Mouse (Mus musculus) forebrain, embryonic 13.5 days (tissue): ENCODE results near the gene Klf1. TPM values are rescaled to one million over a fixed set of nuclear protein-coding genes. Genes with fewer than 3 reads are reported as not detected.

Source experiments
- ATAC-seq: fragments of 200-750 bp; cut with Nextera tagmentation; 2 replicates; pipeline ENCODE4 v1.8.0; 2017
- H3K27ac ChIP-seq: fragments of 300-500 bp; sonication (generic); 2 replicates; pipeline ENCODE4 v1.5.1; 2015; ENCODE audit warnings: inconsistent platforms, mild to moderate bottlenecking, moderate library complexity
- H3K27me3 ChIP-seq: fragments of 300-500 bp; sonication (generic); 2 replicates; pipeline ENCODE4 v1.6.1; 2015; ENCODE audit warnings: mild to moderate bottlenecking, inconsistent platforms
- H3K36me3 ChIP-seq: fragments of 300-500 bp; sonication (generic); 2 replicates; pipeline ENCODE4 v1.6.1; 2015; ENCODE audit warnings: mild to moderate bottlenecking, inconsistent platforms; ENCODE audit not compliant: poor library complexity, severe bottlenecking
- H3K4me1 ChIP-seq: fragments of 300-500 bp; sonication (generic); 2 replicates; pipeline ENCODE4 v1.6.1; 2015; ENCODE audit warnings: inconsistent platforms
- H3K4me2 ChIP-seq: fragments of 300-500 bp; sonication (generic); 2 replicates; pipeline ENCODE4 v1.6.1; 2015; ENCODE audit warnings: inconsistent platforms, mild to moderate bottlenecking, moderate library complexity
- H3K4me3 ChIP-seq: fragments of 300-500 bp; sonication (generic); 2 replicates; pipeline ENCODE4 v1.5.1; 2015; ENCODE audit warnings: mild to moderate bottlenecking, inconsistent platforms
- H3K9ac ChIP-seq: fragments of 300-500 bp; sonication (generic); 2 replicates; pipeline ENCODE4 v1.6.1; 2015; ENCODE audit warnings: mild to moderate bottlenecking, inconsistent platforms
- H3K9me3 ChIP-seq: fragments of 300-500 bp; sonication (generic); replicated peaks from 2 replicates; pipeline ENCODE4 v1.6.1; 2016; ENCODE audit warnings: inconsistent platforms
- WGBS: fragments of 180-500 bp; shearing (Covaris S2); methylation state at CpG from one replicate; pipeline ENCODE4 v1.1.7; 2015; 5-methylcytosine and 5-hydroxymethylcytosine counted together
- polyA plus RNA-seq: library from polyadenylated mRNA; unstranded; fragments of >200 nt; fragmentation: Nextera tagmentation; extraction: Ambion mirVana; gene quantifications from 2 replicates; pipeline ENCODE4 v1.2.1, GENCODE M21; 2015

Klf1 gene
- polyA plus RNA-seq, 1 experiment from 2014 or later, result 0.74 TPM

GRCm38 (mm10) chr8:84921596-84921995 lies 19.9 kb downstream of the Klf1 start:
- Histone ChIP-seq H3K9me3 (no peaks in the 10 kb centered on the region), H3K4me1 (no peaks in the 10 kb centered on the region), H3K4me2 (no peak overlapping the region), H3K36me3 (peaks cover 88% of the 10 kb centered on the region), H3K4me3 (no peak overlapping the region), H3K9ac (no peak overlapping the region), H3K27ac (no peak overlapping the region), H3K27me3 (0 out of 2 replicates have a peak, but pooled peaks cover 4% of the 10 kb centered on the region)
- no peak for ATAC-seq
- 94% methylated on average over 2 of the region's 2 CpGs for WGBS

- H3K36me3 ChIP-seq, result peaks cover 72% of the 10 kb centered on the region
- H3K9me3 ChIP-seq, result no peaks in the 10 kb centered on the region
- H3K4me3 ChIP-seq, result no peak overlapping the region
- H3K4me1 ChIP-seq, result peaks cover 15% of the 10 kb centered on the region
- H3K27ac ChIP-seq, result no peak overlapping the region
- H3K27me3 ChIP-seq, result peaks cover 18% of the 10 kb centered on the region
- no peak for ATAC-seq
- WGBS, result 80% methylated on average over 7 of the region's 7 CpGs
- no peak overlapping the region for H3K9ac ChIP-seq
- no peak overlapping the region for H3K4me2 ChIP-seq
These were observed 23.8 kb downstream of the Klf1 start for GRCm38 (mm10) chr8:84925557-84925956.

- H3K9ac ChIP-seq, result no peak overlapping the region
- no peaks in the 10 kb centered on the region for H3K9me3 ChIP-seq
- peaks cover 59% of the 10 kb centered on the region for H3K36me3 ChIP-seq
- H3K4me3 ChIP-seq, result no peak overlapping the region
- H3K4me1 ChIP-seq, result peaks cover 15% of the 10 kb centered on the region
- no peak for ATAC-seq
- peaks cover 21% of the 10 kb centered on the region for H3K27me3 ChIP-seq
- whole genome bisulfite sequencing, result 78% methylated on average over 1 of the region's 1 CpGs
- H3K27ac ChIP-seq, result no peak overlapping the region
- H3K4me2 ChIP-seq, result no peak overlapping the region
These were observed 25.8 kb downstream of the Klf1 start for GRCm38 (mm10) chr8:84927513-84927912.

GRCm38 (mm10) chr8:84928456-84929306 lies 27.0 kb downstream of the Klf1 start:
- peaks cover 16% of the 10 kb centered on the region for H3K4me1 ChIP-seq
- peaks cover 21% of the 10 kb centered on the region for H3K27me3 ChIP-seq
- peak overlapping the region; percentile 54 for H3K9ac ChIP-seq
- H3K36me3 ChIP-seq, result peaks cover 52% of the 10 kb centered on the region
- ATAC-seq, result peak; percentile 79
- H3K9me3 ChIP-seq, result no peaks in the 10 kb centered on the region
- peak overlapping the region; percentile 66 for H3K4me2 ChIP-seq
- peak overlapping the region; percentile 39 for H3K4me3 ChIP-seq
- 2% methylated on average over 44 of the region's 52 CpGs for WGBS
- H3K27ac ChIP-seq, result no peak overlapping the region

GRCm38 (mm10) chr8:84930582-84930981 lies 28.9 kb downstream of the Klf1 start:
- WGBS, result 91% methylated on average over 13 of the region's 13 CpGs
- peaks cover 36% of the 10 kb centered on the region for H3K4me1 ChIP-seq
- no peak overlapping the region for H3K9ac ChIP-seq
- H3K27me3 ChIP-seq, result peaks cover 27% of the 10 kb centered on the region
- no peak for ATAC-seq
- H3K9me3 ChIP-seq, result no peaks in the 10 kb centered on the region
- H3K27ac ChIP-seq, result no peak overlapping the region
- no peak overlapping the region for H3K4me3 ChIP-seq
- no peak overlapping the region for H3K4me2 ChIP-seq
- H3K36me3 ChIP-seq, result peaks cover 36% of the 10 kb centered on the region

- Histone ChIP-seq H3K27ac (no peak overlapping the region), H3K4me3 (peak overlapping the region; percentile 74)
These were observed 32.2 kb downstream of the Klf1 start for GRCm38 (mm10) chr8:84933767-84934559.

GRCm38 (mm10) chr8:84934860-84935259 lies 33.1 kb downstream of the Klf1 start:
- Histone ChIP-seq H3K4me2 (peak overlapping the region; percentile 80), H3K36me3 (peaks cover 13% of the 10 kb centered on the region), H3K27me3 (peaks cover 24% of the 10 kb centered on the region), H3K9ac (peak overlapping the region; percentile 89; the same call in 1 of the 2 replicates), H3K4me3 (peak overlapping the region; percentile 74), H3K4me1 (peaks cover 33% of the 10 kb centered on the region), H3K9me3 (no peaks in the 10 kb centered on the region), H3K27ac (peak overlapping the region; percentile 87; the same call in 1 of the 2 replicates)
- peak; percentile 57 for ATAC-seq
- WGBS, result 1% methylated on average over 15 of the region's 15 CpGs

More at GRCm38 (mm10) chr8:84933767-84934559, 32.2 kb downstream of the Klf1 start:
- Histone ChIP-seq H3K27me3 (peaks cover 30% of the 10 kb centered on the region), H3K4me1 (peaks cover 41% of the 10 kb centered on the region), H3K36me3 (peaks cover 13% of the 10 kb centered on the region), H3K9ac (no peak overlapping the region), H3K9me3 (no peaks in the 10 kb centered on the region), H3K4me2 (peak overlapping the region; percentile 80)
- WGBS, result 86% methylated on average over 16 of the region's 16 CpGs
- no peak for ATAC-seq

GRCm38 (mm10) chr8:84935489-84935888 lies 33.8 kb downstream of the Klf1 start:
- Histone ChIP-seq H3K9me3 (no peaks in the 10 kb centered on the region), H3K36me3 (peaks cover 6% of the 10 kb centered on the region), H3K27me3 (peaks cover 17% of the 10 kb centered on the region), H3K4me3 (peak overlapping the region; percentile 74), H3K9ac (peak overlapping the region; percentile 89), H3K27ac (peak overlapping the region; percentile 87), H3K4me1 (peaks cover 33% of the 10 kb centered on the region), H3K4me2 (peak overlapping the region; percentile 80)
- WGBS, result 6% methylated on average over 14 of the region's 14 CpGs
- ATAC-seq, result peak; percentile 13; the same call in 1 of the 2 replicates

GRCm38 (mm10) chr8:84936041-84936961 lies 34.6 kb downstream of the Klf1 start:
- peak overlapping the region; percentile 80 for H3K4me2 ChIP-seq
- H3K27ac ChIP-seq, result peak overlapping the region; percentile 87
- 14% methylated on average over 23 of the region's 23 CpGs for WGBS
- peak; percentile 43 for ATAC-seq
- H3K4me3 ChIP-seq, result peak overlapping the region; percentile 74
- H3K36me3 ChIP-seq, result 0 out of 2 replicates have a peak, but pooled peaks cover 3% of the 10 kb centered on the region
- peak overlapping the region; percentile 89 for H3K9ac ChIP-seq
- H3K4me1 ChIP-seq, result peaks cover 33% of the 10 kb centered on the region
- peaks cover 14% of the 10 kb centered on the region; the same call in 1 of the 2 replicates for H3K27me3 ChIP-seq
- no peaks in the 10 kb centered on the region for H3K9me3 ChIP-seq

- Histone ChIP-seq H3K4me2 (peak within 1 kb of the TSS; percentile 80), H3K4me3 (peak within 1 kb of the TSS; percentile 74), H3K27ac (peak within 1 kb of the TSS; percentile 87), H3K9me3 (no peaks in the 10 kb centered on the region), H3K4me1 (peaks cover 33% of the 10 kb centered on the region), H3K36me3 (no peaks in the 10 kb centered on the region), H3K27me3 (peaks cover 17% of the 10 kb centered on the region; the same call in 1 of the 2 replicates), H3K9ac (peak within 1 kb of the TSS; percentile 89)
- under 1% methylated on average over 41 of the region's 50 CpGs for WGBS
- ATAC-seq, result peak; percentile 62
These were observed 35.3 kb downstream of the Klf1 start, which contains the start of gene Mast1 for GRCm38 (mm10) chr8:84936962-84937546. TSS of gene Mast1 (minus strand) at chr8:84937359.
